Mouse (Mus musculus) lung, embryonic 16.5 days (tissue): Measurements from ENCODE around the gene B4galt7. TPM values are rescaled to one million over a fixed set of nuclear protein-coding genes. Genes with fewer than 3 reads are reported as not detected.

Experiments used
- ATAC-seq: fragments of 200-750 bp; cut with Nextera tagmentation; 2 replicates; pipeline ENCODE4 v1.8.0; 2017; ENCODE audit warnings: low read depth, mild to moderate bottlenecking, moderate library complexity
- H3K27ac ChIP-seq: fragments of 300-500 bp; sonication (generic); 2 replicates; pipeline ENCODE4 v1.5.1; 2014; ENCODE audit warnings: mild to moderate bottlenecking, control low read depth, low read length
- H3K27me3 ChIP-seq: fragments of 300-500 bp; sonication (generic); 2 replicates; pipeline ENCODE4 v1.6.1; 2014; ENCODE audit warnings: low read depth, low read length, mixed read lengths; ENCODE audit not compliant: control insufficient read depth, insufficient read depth
- H3K36me3 ChIP-seq: fragments of 300-500 bp; sonication (generic); 2 replicates; pipeline ENCODE4 v1.6.1; 2014; ENCODE audit warnings: low read length; ENCODE audit not compliant: control insufficient read depth, insufficient read depth
- H3K4me1 ChIP-seq: fragments of 300-500 bp; sonication (generic); replicated peaks from 2 replicates; pipeline ENCODE4 v1.6.1; 2014; ENCODE audit warnings: low read length, mixed read lengths; ENCODE audit not compliant: control insufficient read depth, insufficient read depth
- H3K4me2 ChIP-seq: fragments of 300-500 bp; sonication (generic); 2 replicates; pipeline ENCODE4 v1.6.1; 2014; ENCODE audit warnings: low read depth, low read length, control low read depth
- H3K4me3 ChIP-seq: fragments of 300-500 bp; sonication (generic); 2 replicates; pipeline ENCODE4 v1.5.1; 2014; ENCODE audit warnings: mild to moderate bottlenecking, low read length, control low read depth
- H3K9ac ChIP-seq: fragments of 300-500 bp; sonication (generic); 2 replicates; pipeline ENCODE4 v1.6.1; 2014; ENCODE audit warnings: low read length, control low read depth
- H3K9me3 ChIP-seq: fragments of 300-500 bp; sonication (generic); 2 replicates; pipeline ENCODE4 v1.6.1; 2016; ENCODE audit warnings: low read length; ENCODE audit not compliant: control insufficient read depth
- WGBS: fragments of 180-500 bp; shearing (Covaris S2); extraction: QIAGEN DNeasy Blood & Tissue Kit; methylation state at CpG from one replicate; pipeline ENCODE4 v1.1.7; 2014; 5-methylcytosine and 5-hydroxymethylcytosine counted together
- polyA plus RNA-seq: library from polyadenylated mRNA; unstranded; fragments of >200 nt; fragmentation: Nextera tagmentation; extraction: Ambion mirVana; gene quantifications from 2 replicates; pipeline ENCODE4 v1.2.1, GENCODE M21; 2015

Gene B4galt7
- polyA plus RNA-seq, 1 experiment from 2014 or later: 22.8 TPM

DNA sequence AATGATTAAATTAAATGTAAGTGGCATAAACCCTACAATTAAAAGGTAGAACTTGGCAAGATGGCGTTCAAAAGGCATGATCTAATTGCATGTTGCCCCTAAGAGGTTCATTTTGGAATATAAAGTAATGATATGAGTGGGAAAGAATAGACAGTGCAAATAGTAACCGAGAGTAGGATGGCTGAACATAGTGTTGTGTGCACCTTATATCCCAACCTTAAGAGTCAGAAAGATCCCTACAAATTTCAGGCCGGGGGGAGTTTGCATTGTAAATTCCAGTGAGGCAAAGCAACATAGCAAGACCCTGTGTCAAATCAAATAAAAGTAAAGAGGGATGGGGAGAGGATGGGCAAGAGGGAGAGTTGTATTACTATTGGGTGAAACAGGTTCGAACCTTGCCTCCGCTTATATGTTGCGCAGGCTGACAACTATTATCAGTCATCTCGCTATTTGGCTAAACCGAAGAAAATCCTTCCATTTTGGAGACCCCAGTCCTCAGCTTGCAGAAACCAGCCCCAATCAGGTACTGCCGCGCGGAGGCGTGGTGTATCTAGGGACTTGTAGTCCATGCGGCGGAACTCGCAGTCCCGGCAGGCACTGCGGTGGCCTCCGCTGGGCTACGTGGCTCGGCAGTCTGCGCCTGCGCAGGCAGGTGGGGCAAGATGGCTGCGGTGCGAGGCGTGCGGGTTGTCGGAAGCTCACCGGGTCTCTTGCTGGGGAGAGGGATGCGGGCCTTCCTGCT, 7.0 kb upstream of the B4galt7 start:
- WGBS: 3% methylated on average over 29 of the region's 29 CpGs
- Histone ChIP-seq H3K4me1 (peaks cover 9% of the 10 kb centered on the region), H3K4me3 (peak overlapping the region; percentile 89), H3K4me2 (peak overlapping the region; percentile 73), H3K9me3 (no peaks in the 10 kb centered on the region), H3K27ac (peak overlapping the region; percentile 41; the same call in 1 of the 2 replicates), H3K9ac (peak overlapping the region; percentile 88), H3K36me3 (peaks cover 21% of the 10 kb centered on the region), H3K27me3 (no peaks in the 10 kb centered on the region)
- ATAC-seq: peak; percentile 99

DNA sequence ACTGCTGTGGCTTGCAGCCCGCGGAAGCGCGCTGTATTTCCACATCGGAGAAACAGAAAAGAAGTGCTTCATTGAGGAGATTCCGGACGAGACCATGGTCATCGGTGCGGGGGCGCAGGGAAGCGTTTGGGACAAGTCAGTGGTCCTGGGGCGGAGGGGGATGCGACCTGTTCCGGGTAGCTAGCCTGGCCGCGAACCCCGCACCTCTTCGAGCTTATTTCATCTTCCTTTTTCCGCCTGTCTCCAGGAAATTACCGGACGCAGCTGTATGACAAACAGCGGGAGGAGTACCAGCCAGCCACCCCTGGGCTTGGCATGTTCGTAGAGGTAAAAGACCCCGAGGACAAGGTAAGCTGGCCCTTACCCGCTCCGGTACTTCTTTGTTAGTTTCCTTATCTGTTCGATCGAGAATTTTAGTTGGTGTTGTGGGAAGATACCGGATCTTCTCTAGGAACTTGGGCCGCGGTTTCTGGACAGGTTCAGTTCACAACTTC, 6.4 kb upstream of the B4galt7 start:
- H3K9ac ChIP-seq: peak overlapping the region; percentile 88
- peaks cover 21% of the 10 kb centered on the region for H3K36me3 ChIP-seq
- no peaks in the 10 kb centered on the region for H3K9me3 ChIP-seq
- ATAC-seq: peak; percentile 62
- 0% methylated on average over 31 of the region's 31 CpGs for WGBS
- peak overlapping the region; percentile 41; the same call in 1 of the 2 replicates for H3K27ac ChIP-seq
- peak overlapping the region; percentile 89 for H3K4me3 ChIP-seq
- H3K4me1 ChIP-seq: peaks cover 9% of the 10 kb centered on the region
- peak overlapping the region; percentile 73 for H3K4me2 ChIP-seq
- H3K27me3 ChIP-seq: no peaks in the 10 kb centered on the region

DNA sequence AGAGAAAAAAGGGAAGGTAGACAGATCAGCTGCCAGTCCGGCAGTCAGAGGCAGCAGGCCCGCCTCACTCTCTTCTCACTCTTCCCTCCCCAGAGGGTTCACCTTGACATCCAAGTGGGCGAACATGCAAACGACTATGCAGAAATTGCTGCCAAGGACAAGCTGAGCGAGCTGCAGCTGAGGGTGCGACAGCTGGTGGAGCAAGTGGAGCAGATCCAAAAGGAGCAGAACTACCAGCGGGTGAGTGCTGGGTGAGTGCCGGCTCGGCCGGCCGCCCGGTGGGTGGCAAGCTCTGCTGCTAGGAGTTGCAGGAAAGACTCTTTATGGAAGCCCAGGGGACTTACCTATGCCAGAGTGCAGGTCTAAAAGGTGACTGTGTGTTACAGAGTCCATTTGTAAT, 4.3 kb upstream of the B4galt7 start:
- H3K27ac ChIP-seq: no peak overlapping the region
- H3K4me2 ChIP-seq: no peak overlapping the region
- H3K4me1 ChIP-seq: peaks cover 13% of the 10 kb centered on the region
- ATAC-seq: no peak
- H3K36me3 ChIP-seq: peaks cover 21% of the 10 kb centered on the region
- H3K9me3 ChIP-seq: no peaks in the 10 kb centered on the region
- no peaks in the 10 kb centered on the region for H3K27me3 ChIP-seq
- 83% methylated on average over 12 of the region's 12 CpGs for WGBS
- no peak overlapping the region for H3K4me3 ChIP-seq
- H3K9ac ChIP-seq: no peak overlapping the region

DNA sequence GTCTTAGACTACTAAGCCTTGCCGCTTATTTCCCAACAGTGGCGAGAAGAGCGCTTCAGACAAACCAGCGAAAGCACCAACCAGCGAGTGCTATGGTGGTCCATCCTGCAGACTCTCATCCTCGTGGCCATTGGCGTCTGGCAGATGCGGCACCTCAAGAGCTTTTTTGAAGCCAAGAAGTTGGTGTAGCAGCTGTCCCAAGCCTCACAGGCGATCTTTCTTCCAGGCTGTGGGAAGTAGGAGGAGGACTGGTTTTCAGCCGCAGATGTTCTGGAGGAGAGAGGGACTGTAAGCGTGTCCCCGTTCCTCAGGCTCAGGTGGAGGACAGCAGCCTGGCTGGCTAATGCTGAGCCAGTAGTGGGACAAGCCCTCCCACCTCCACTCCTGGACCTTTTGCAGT, 2.9 kb upstream of the B4galt7 start:
- no peak overlapping the region for H3K9ac ChIP-seq
- peaks cover 19% of the 10 kb centered on the region for H3K4me1 ChIP-seq
- no peak overlapping the region for H3K4me2 ChIP-seq
- WGBS: 96% methylated on average over 12 of the region's 12 CpGs
- H3K4me3 ChIP-seq: no peak overlapping the region
- H3K27ac ChIP-seq: no peak overlapping the region
- H3K36me3 ChIP-seq: peaks cover 21% of the 10 kb centered on the region
- H3K9me3 ChIP-seq: no peaks in the 10 kb centered on the region
- no peak for ATAC-seq
- H3K27me3 ChIP-seq: no peaks in the 10 kb centered on the region

DNA sequence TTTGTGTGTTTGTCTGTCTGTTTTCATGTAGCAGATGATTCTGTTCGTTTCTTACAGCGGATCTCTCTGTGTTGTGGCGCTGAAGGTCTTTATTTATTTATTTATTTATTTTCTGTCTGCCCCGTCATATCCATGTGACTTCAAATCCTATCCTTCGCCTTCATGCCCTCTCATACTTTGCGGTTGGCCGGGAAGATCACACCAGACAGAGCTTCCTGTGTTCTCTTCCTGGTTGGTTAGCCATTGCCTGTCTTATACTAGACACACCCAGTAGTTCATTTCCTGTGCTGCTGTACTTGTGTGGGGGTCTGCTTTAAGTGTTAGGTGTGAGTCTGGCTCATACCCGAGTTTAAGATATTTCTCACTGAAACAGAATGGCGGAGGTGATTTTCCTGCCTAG, 961 bp downstream of the B4galt7 start:
- Histone ChIP-seq H3K27ac (no peak overlapping the region), H3K4me3 (peak overlapping the region; percentile 89), H3K9ac (peak overlapping the region; percentile 89), H3K27me3 (no peaks in the 10 kb centered on the region), H3K4me1 (peaks cover 10% of the 10 kb centered on the region), H3K4me2 (peak overlapping the region; percentile 87), H3K36me3 (peaks cover 15% of the 10 kb centered on the region), H3K9me3 (no peaks in the 10 kb centered on the region)
- ATAC-seq: no peak
- 13% methylated on average over 9 of the region's 9 CpGs for WGBS

DNA sequence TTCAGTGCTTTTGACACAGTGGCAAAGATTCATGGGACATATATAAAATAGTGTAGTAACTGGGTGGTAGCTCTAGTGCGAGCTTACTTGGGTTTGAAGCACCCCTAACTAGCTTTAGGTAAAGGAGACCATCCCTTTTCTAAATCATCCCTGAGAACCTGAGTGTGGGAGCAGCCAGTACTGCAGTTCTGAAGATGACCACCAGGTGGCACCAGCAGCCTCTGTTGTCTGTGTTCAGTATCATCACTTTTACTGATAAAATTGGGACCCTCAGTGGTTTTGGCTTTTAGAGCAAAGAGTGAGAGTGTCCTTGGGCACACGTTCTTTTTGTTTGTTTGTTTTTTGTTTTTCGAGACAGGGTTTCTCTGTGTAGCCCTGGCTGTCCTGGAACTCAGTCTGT, 1.9 kb downstream of the B4galt7 start:
- peaks cover 8% of the 10 kb centered on the region for H3K36me3 ChIP-seq
- no peak overlapping the region for H3K4me3 ChIP-seq
- no peaks in the 10 kb centered on the region for H3K9me3 ChIP-seq
- H3K4me2 ChIP-seq: no peak overlapping the region
- no peak overlapping the region for H3K9ac ChIP-seq
- no peak overlapping the region for H3K27ac ChIP-seq
- H3K4me1 ChIP-seq: peaks cover 10% of the 10 kb centered on the region
- H3K27me3 ChIP-seq: no peaks in the 10 kb centered on the region
- WGBS: 4% methylated on average over 3 of the region's 3 CpGs
- no peak for ATAC-seq

DNA sequence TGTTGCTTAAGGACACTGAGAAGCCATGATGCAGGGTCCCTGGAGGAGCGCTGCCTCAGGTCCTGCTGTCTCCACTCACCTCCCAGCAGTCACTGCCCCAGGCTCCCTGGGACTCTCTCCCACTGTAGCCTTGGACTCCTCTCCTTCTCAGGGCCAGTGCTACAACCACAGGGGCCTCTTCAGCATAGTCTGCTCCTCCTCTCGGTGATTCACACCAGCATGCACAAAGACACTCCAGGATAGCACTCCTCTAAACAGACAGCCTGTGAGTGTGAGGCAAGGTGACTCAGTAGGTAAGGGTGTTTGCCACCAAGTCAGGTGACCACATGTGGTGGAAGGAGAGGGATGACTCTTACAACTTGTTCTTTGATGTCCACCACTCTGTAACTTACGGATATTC, 4.9 kb downstream of the B4galt7 start:
- no peaks in the 10 kb centered on the region for H3K9me3 ChIP-seq
- H3K4me1 ChIP-seq: peaks cover 7% of the 10 kb centered on the region
- H3K9ac ChIP-seq: no peak overlapping the region
- no peak overlapping the region for H3K4me3 ChIP-seq
- peaks cover 8% of the 10 kb centered on the region for H3K36me3 ChIP-seq
- no peak for ATAC-seq
- no peak overlapping the region for H3K27ac ChIP-seq
- H3K27me3 ChIP-seq: no peaks in the 10 kb centered on the region
- 86% methylated on average over 3 of the region's 3 CpGs for WGBS
- H3K4me2 ChIP-seq: no peak overlapping the region

DNA sequence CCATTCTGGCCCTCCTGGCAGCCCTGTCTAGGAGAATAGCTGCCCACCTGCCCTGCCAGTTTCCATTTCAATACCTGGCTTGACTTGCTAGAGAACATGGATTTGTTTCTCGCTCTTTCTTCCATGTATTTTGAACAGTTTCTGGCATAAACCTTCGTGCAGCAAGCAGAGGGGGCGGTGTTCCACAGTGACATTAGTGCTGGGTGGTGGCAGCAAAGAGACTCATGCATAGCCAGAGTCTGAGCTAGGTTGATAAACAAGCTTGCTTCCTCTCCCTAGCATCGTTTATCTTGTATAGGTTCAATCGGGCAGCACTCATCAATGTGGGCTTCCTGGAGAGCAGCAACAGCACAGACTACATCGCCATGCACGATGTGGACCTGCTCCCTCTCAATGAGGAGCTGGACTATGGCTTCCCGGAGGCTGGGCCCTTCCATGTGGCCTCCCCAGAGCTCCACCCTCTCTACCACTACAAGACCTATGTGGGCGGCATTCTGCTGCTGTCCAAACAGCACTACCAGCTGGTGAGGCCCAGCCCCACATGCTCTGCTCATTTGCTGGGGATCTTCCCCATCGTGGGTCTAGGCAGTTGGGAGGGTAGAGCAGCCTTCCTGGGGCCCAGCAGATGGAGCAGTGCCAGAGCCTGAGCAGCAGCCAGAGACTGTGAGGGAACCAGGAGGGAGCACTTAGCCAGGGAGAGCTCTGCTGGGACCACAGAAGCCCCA, 7.4 kb downstream of the B4galt7 start:
- 74% methylated on average over 10 of the region's 10 CpGs for WGBS
- ATAC-seq: no peak
- H3K4me2 ChIP-seq: no peak overlapping the region
- H3K9me3 ChIP-seq: no peaks in the 10 kb centered on the region
- no peak overlapping the region for H3K9ac ChIP-seq
- no peak overlapping the region for H3K4me3 ChIP-seq
- H3K27me3 ChIP-seq: no peaks in the 10 kb centered on the region
- peaks cover 12% of the 10 kb centered on the region for H3K36me3 ChIP-seq
- H3K4me1 ChIP-seq: no peaks in the 10 kb centered on the region
- H3K27ac ChIP-seq: no peak overlapping the region

DNA sequence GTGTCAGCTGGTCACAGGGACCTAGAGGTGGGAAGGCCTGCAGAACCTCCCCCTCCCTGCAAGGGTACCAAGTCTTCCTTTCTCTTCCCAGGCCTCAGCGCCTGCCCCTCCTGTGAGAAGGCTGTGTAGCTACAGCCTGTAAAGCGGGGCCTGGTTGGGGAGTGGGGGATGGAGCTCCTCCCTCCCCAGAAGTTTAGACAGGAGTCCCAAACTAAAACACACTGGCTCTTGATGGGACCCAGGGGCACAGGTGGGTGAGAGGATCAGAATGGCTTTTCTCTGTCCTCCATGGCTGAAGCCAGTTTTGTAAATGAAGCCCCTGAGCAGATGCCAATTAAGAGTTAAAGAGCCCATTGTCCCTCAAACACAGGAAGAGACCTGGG, 7.9 kb downstream of the B4galt7 start:
- Histone ChIP-seq H3K9ac (no peak overlapping the region), H3K27me3 (no peaks in the 10 kb centered on the region), H3K36me3 (peaks cover 12% of the 10 kb centered on the region), H3K4me2 (no peak overlapping the region), H3K9me3 (no peaks in the 10 kb centered on the region), H3K4me1 (no peaks in the 10 kb centered on the region), H3K27ac (no peak overlapping the region), H3K4me3 (no peak overlapping the region)
- no peak for ATAC-seq
- WGBS: 78% methylated on average over 2 of the region's 2 CpGs
